Mouse (Mus musculus): Measurements from ENCODE around the gene Gls. TPM values are rescaled to one million over a fixed set of nuclear protein-coding genes. Genes with fewer than 3 reads are reported as not detected.

Gls gene
- total RNA-seq, 2 experiments from 2014 or later: 103 to 192 TPM

- ATAC-seq (replicated peaks; ENCODE audit: poor library complexity, severe bottlenecking): no peak
Observed at GRCm38 (mm10) chr1:52161151-52161550, 71.9 kb downstream of the Gls start.

- peak; percentile 20; the same call in 1 of the 2 replicates for ATAC-seq (replicated peaks; ENCODE audit: poor library complexity, severe bottlenecking)
Observed at GRCm38 (mm10) chr1:52158490-52159381, 74.3 kb downstream of the Gls start.

DNA sequence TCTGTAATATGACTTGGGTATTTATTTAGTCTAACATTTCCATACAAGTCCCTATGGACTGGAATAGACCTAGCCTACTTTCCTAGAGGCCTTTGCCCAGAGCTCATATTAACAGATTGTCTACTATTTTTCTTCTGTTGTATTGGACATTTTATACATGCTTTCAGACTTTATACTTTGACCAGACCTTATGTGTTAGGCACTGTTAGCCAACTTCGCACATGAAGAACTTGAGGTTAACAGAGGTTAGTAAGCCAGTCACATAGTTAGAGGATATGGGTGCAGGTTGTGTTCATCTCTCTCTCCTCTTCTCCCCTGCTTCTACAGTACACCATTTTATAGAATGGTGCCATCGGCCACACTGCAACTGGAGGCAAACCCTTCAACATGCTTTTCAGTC lies 75.0 kb downstream of the Gls start:
- ATAC-seq (replicated peaks; ENCODE audit: poor library complexity, severe bottlenecking): no peak

DNA sequence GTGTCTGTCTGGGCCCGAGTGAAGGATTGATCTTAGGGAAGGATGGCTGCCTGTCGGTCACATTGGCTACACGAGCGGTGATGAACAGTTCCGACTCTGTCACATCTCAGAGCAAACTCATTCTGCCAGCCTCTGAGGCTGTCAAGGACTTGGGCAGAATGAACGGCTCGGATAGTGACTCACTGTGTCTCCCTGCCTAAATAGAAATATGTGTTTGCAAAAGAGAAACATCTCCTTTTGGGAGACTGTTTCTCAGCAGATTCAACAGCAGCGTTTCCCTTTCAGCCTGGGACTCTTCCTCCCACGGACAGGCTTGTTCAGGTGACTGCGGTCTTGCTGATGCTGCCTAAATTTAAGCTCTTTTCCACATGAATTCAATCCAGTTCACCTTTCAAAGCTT lies 76.7 kb downstream of the Gls start:
- ATAC-seq (replicated peaks; ENCODE audit: poor library complexity, severe bottlenecking): no peak

- no peak for ATAC-seq (replicated peaks; ENCODE audit: poor library complexity, severe bottlenecking)
Observed at GRCm38 (mm10) chr1:52154890-52155289, 78.1 kb downstream of the Gls start.

GRCm38 (mm10) chr1:52152936-52153335 lies 80.1 kb downstream of the Gls start:
- no peak for ATAC-seq (replicated peaks; ENCODE audit: poor library complexity, severe bottlenecking)

DNA sequence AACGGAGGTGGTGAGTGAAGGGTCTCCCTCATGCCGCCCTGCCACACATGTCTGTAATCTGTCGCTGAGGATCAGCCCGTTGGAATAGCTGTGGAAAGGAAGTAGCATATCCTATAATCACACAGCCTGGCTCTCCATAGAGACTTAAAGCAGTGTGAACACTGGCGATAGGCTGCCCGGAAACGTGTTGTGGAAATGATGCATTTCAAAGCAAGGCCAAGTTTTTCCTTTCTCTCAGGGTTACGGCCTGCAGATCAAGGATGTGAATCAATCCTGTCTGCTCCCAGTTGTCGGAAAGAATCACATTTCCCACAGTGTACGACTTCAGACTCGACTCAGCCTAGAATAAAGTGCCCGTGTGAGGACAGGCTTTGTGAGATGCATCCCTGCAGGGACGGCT lies 80.7 kb downstream of the Gls start:
- no peak for ATAC-seq (replicated peaks; ENCODE audit: poor library complexity, severe bottlenecking)

DNA sequence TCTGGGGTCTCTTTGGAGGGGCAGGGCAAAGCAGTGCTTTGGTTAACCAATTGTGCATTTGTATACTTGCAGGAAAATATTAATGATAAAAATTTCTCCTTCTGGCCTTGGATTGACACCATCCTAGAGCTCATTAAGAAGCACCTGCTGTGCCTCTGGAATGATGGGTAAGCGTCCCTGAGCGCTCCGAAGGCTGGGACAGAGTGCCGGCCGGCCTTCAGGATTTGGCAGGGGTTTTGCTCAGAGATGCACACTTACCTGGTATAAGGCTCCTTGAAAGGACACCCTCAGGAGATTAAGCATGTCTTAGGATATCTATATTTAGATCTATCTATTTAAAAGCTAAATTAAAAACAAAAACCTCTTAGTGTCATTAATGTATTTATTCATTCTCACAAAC lies 81.9 kb downstream of the Gls start:
- ATAC-seq (replicated peaks; ENCODE audit: poor library complexity, severe bottlenecking): no peak

DNA sequence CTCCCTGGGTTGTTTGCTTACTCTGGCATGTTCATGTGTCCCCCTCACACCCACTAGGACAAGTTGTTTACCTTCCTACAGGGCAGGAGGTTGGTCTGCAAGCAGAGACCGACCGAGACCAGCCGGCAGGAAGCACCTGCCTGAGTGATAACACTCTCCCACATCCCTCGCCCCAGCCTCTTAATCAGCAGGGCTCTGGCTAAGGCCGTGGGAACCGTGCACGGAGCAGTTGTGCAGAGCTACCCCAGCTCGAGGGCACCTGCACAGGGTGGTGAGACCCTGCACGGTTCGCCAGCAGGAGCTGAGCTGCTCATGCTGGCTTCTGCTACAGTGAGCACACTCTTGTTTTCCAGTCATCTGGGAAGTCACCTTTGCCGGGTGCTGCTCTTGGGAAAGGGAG lies 82.4 kb downstream of the Gls start:
- peak; percentile 34; the same call in 1 of the 2 replicates for ATAC-seq (replicated peaks; ENCODE audit: poor library complexity, severe bottlenecking)

GRCm38 (mm10) chr1:52149934-52150346 lies 83.1 kb downstream of the Gls start:
- peak; percentile 52 for ATAC-seq (replicated peaks; ENCODE audit: poor library complexity, severe bottlenecking)

GRCm38 (mm10) chr1:52148696-52149095 lies 84.3 kb downstream of the Gls start:
- ATAC-seq (replicated peaks; ENCODE audit: poor library complexity, severe bottlenecking): no peak

DNA sequence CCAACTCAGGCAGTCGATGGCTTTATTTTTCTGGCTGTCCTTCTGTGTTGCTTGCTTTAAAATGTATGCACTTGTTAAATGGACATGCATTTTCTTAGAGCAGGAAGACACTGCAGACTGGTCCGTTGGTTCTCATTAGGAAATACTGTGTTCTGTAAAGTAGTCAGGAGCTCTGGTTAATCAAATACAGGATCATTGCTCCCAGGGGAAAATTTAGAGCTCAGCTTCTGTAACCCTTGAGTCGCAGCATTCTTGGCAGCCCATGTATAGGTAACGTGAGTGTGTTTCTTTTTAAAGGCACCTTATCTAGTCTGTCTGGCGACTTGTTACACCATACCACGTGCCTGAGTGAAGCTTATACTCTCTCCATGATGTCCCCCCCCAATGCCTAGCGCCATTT lies 84.9 kb downstream of the Gls start:
- no peak for ATAC-seq (replicated peaks; ENCODE audit: poor library complexity, severe bottlenecking)

DNA sequence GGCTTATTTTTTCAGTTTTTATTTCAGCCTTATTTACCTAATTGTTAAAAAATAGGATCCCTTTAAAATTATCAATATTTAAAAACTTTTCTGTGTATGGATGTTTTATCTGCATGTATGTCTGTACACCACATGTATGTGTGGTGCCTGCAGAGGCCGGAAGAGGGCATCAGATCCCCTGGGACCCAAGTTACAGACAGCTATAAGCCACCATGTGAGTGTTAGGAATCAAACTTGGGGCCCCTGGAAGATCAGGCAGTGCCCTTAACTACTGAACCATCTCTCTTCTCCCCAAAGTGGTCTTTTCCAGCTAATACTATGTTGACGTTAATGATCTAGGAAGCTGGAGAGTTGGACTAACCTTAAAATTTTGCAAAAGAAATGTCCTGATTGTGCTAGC lies 85.6 kb downstream of the Gls start:
- no peak for ATAC-seq (replicated peaks; ENCODE audit: poor library complexity, severe bottlenecking)

- ATAC-seq (replicated peaks; ENCODE audit: poor library complexity, severe bottlenecking): peak; percentile 65
Observed at GRCm38 (mm10) chr1:52146214-52146970, 86.6 kb downstream of the Gls start.

DNA sequence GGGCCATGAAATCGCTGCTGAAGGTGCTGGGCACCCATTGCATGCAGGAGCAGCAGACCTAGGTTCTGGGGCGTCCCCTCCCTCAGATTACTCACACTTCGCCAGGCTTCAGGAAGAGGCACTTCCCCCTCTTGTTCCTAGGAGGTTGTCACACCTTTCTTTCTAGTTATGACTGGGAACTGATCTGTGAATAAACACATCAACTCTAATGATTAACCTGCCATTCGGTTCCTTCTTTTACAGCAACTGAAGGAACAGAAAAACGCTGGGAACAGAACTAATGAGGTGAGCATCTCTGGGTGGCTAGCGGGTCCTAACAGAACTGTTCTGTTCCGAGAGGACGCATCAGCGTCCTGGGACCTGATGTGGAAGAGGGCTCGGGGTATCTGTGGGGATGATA lies 88.1 kb downstream of the Gls start:
- no peak for ATAC-seq (replicated peaks; ENCODE audit: poor library complexity, severe bottlenecking)

GRCm38 (mm10) chr1:52143596-52144156 lies 89.4 kb downstream of the Gls start:
- no peak for ATAC-seq (replicated peaks; ENCODE audit: poor library complexity, severe bottlenecking)

- ATAC-seq (replicated peaks; ENCODE audit: poor library complexity, severe bottlenecking): no peak
Observed at GRCm38 (mm10) chr1:52143191-52143590, 89.8 kb downstream of the Gls start.

GRCm38 (mm10) chr1:52142117-52142516 lies 90.9 kb downstream of the Gls start:
- peak; percentile 41 for ATAC-seq (replicated peaks; ENCODE audit: poor library complexity, severe bottlenecking)

- ATAC-seq (replicated peaks; ENCODE audit: poor library complexity, severe bottlenecking): peak; percentile 83
Observed at GRCm38 (mm10) chr1:52141482-52141881, 91.5 kb downstream of the Gls start.

DNA sequence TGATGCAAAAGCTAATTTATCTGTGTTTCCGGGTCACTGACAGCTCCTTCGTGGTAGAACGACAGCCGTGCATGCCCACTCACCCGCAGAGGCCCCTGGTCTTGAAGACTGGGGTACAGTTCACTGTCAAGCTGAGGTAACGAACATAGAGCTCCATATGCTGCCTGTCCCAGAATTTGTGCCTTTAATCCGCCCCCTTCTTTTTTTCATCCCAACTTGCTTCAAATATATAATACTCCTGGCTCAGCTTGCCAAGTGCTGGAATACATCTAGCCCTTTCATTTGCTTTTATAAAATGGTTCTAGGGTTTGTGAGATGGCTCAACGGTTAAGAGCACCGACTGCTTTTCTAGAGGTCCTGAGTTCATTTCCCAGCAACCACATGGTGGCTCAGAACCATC lies 92.5 kb downstream of the Gls start:
- ATAC-seq (replicated peaks; ENCODE audit: poor library complexity, severe bottlenecking): no peak

DNA sequence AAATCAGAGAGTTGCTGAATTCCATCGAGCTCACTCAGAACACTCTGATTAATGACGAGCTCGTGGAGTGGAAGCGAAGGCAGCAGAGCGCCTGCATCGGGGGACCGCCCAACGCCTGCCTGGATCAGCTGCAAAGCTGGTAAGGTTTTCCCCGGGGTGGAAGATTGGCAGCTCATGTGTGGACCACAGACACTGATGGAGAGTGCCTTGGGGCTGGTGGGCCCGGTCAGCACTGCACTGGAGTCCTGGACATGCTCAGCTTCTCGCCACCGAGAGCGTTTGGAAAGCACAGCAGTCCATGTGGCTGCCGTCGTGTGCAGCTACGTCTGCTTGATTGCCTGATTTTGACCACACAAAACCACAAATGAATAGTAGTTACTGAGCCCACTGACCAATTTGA lies 95.7 kb downstream of the Gls start:
- ATAC-seq (replicated peaks; ENCODE audit: poor library complexity, severe bottlenecking): no peak

Data from granulocyte monocyte progenitor cell, adult 5-6 weeks (primary cell).